Mouse (Mus musculus) lung, postnatal 36 days (tissue): ENCODE data around the gene Dapk3.
A peak's percentile ranks its signal among the peaks of the same experiment; 100 is the strongest.
"Not testable (repeated sequence)": the region's sequence is repeated elsewhere in the genome, so short reads cannot be mapped to it uniquely, and the experiment has no call there.

Source experiments
- DNase-seq: peaks from one replicate; pipeline ENCODE4 v3.0.0; 2022; ENCODE audit warnings: mixed read lengths

Gene Dapk3

DNA sequence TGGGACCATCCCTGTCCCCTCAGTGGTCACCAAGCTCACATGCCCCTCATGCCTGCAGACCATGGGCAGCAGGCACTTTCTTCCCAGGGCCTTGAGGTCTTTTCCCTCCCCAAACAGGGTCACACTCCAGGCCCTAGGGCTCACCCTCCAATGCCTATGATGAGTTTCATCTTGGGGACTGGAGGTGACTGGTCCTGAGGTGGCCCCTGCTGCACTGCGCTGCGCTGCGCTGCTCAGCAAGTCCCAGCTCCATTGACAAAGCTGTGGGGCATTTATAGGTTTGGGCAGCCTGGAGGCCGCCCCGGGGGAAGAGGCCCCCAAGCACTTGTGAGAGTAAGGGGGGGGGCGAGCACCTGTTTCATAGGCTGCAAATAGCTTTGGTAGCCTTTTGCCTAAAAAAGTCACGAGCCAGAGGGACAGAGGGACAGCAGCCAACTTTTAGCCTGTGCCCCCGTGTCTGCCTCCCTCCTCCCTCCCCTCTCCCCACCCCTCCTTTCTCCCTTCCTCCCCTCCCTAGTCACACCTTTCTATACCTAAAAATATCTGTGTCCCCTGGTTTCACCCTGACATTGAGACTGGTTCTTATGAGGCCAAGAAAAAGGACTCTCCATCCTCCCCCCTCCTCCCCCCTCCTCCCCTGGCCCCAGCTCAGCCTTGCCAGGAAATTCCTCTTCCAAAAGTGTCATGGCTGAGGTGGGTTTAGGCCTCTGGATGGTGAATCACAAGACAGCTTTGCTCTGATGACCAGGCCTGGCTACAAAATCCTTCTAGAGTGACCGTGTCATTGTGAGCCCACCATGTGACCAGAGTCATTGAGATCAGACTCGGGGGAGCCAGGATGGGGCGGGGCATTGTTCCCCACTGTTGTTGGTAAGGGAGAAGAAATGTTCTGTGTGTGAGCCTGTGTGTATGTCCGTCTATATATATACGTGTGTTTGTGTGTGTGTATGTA, 19.3 kb downstream of the Dapk3 start, which contains the start of gene Nmrk2:
TSS of gene Nmrk2 (minus strand) at position 245 of the 952 bp plus-strand sequence.
- DNase-seq, result no peak

GRCm38 (mm10) chr10:81202978-81203720, 20.3 kb downstream of the Dapk3 start:
- no peak for DNase-seq

DNA sequence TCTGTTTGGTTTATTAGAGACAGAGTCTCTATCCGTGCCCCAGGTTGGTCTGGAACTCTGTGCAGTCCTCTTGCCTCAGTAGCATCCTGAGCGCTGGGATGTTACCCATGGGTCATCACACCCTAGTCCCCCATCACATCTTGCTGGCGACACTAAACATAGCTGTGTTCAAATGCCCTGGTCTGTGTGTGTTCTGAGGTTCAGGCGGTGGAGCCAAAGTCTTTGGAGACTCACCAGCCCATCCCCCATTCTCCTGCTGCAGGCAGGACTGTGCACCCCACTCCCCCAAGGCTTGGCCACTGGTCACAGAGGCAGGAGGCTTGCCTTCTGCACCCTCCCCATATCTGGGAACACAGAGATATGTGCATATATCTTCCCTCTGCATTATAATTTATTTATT, 21.3 kb downstream of the Dapk3 start:
- DNase-seq, result no peak

DNA sequence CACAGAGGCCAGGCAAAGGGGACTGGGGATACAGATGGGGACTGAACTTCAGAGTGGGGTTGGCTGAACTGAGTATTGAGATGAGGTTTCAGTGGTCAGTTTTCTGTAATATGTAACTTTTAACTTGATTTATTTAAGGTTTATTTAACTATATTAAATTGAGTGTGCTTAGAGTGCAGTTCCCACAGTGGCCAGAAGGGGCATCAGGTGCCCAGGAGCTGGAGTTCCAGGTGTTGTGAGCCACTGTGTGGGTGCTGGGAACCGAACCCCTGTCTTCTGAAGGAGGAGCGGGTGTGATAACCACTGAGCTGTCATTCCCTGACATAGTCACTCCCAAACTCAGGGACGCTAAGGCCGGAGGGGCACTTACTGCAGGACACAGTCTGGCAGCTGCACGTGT, 27.3 kb downstream of the Dapk3 start:
- DNase-seq, result no peak

DNA sequence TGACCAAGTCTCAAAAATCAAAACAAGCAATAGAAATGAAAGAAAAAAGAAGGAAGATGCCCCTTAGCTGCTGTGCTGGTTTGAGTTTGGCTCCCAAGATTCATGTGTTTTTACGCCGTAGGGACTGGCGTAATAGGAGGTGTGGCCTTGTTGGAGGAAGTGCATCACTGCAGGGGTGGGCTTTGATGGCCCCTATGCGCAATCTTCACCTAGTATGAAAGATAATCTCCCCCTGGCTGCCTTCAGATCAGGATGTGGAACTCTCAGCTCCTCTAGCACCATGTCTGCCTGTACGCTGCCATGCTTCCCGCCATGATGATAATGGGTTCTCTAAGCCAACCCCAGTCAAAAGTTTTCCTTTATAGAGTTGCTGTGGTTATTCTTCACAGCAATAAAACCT, 33.5 kb downstream of the Dapk3 start:
- no peak for DNase-seq

DNA sequence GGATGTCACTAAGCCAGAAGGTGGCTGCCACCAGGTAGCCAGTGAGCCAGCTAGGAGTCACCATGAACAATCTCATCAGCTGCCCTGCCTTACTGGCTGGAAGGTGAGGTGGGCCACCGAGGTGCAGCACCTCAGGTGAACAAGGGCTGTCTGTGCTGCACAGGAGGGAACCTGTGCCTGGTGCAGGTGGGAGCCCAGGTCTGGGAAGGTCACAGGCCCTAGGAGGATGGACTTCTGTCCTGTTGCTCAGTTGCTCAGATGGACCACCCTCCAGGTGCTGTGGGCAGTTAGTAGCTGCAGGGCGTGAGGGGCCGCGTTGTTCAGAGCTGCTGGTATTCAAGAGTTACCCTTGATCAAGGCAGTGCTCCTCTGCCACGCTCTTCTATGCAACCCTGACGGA, 34.0 kb downstream of the Dapk3 start:
- DNase-seq, result no peak

DNA sequence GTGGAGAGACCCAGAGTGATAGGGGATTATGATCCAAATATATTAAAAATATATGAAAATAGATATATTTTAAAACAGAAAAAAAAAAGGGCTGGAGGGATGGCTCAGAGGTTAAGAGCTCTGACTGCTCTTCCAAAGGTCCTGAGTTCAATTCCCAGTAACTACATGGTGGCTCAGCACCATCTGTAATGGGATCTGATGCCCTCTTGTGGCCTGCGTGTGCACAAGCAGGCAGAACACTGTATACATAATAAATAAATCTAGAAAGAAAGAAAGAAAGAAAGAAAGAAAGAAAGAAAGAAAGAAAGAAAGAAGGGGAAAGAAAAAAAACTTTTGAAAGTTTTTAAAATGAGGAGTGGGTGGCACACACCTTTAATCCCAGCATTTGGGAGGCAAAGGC, 34.5 kb downstream of the Dapk3 start:
- peak; percentile 54 for DNase-seq

DNA sequence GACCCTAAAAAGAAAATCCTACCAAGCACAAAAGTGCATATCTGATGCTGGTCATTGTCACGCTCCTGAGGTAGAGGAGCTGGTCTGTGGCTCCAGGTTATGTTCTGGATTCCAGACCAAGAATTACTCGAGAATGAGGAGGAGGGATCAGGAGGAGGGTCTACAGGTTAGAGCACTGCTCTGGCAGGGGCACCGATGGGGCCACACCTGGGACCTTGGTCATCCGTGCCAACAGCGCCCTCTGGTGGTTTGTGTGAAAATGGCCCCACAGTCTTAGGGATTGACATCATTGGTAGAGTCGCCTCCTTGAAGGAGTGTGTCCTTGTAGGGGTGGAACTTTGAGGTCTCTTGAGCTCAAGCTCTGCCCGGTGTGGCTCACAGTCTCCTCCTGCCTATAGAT, 35.2 kb downstream of the Dapk3 start:
- peak; percentile 85 for DNase-seq

DNA sequence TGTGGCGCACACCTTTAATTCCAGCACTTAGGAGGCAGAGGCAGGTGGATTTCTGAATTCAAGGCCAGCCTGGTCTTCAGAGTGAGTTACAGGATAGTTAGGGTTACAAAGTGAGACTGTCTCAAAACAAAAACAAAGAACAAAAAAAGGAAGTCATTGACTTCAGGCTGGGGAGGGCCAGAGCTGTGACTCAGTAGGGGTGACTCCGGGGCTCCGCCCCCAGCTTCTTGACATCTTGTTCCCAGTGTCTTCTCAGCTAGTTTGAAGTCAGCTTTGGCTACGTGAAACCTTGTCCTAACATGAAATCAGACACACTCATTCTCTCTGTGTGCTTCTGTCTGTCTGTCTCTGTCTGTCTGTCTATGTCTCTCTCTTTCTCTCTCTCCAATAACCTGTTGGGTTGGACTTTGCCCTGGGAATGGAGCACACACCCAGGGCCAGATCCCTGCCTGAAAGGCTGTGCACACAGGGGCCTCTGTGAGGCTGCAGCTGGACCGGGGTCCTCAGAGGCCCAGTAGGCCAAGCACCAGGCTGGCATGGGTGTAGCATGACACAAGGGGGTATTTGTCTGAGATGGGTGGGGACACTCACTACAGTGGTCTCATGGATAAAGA, 38.7 kb downstream of the Dapk3 start:
- DNase-seq, result peak; percentile 30

- DNase-seq, result not testable (repeated sequence)
Measured at GRCm38 (mm10) chr10:81223731-81224130, 40.9 kb downstream of the Dapk3 start.

- DNase-seq, result no peak
Measured at GRCm38 (mm10) chr10:81229735-81230437, 47.1 kb downstream of the Dapk3 start.

- no peak for DNase-seq
Measured at GRCm38 (mm10) chr10:81230438-81231332, 47.9 kb downstream of the Dapk3 start, which contains the start of gene Atcay. Gene Atcay (minus strand): TSS chr10:81230833.

GRCm38 (mm10) chr10:81231436-81231835, 48.6 kb downstream of the Dapk3 start:
- DNase-seq, result no peak

- peak; percentile 94 for DNase-seq
Measured at GRCm38 (mm10) chr10:81232580-81233225, 49.9 kb downstream of the Dapk3 start, which contains the start of gene Zfr2. Gene Zfr2 (plus strand): TSS chr10:81233155.

DNA sequence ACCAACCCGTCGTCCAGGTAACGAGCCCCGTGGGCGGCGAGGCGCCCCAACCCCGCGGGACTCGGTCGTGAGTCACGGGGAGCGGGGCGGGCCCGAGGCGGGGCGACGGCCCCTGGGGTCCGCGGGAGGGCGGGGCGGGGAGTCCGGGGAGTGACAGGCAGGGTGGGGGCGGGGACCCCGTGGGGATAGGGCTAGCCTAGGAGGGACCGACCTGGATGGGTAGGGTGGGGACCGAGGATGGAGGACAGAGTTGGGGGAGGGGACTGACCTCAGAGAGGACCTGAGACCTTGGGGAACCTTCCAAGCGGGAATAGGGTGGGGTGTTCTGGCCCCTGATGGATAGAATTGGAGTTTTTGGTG, 50.4 kb downstream of the Dapk3 start:
- DNase-seq, result no peak

DNA sequence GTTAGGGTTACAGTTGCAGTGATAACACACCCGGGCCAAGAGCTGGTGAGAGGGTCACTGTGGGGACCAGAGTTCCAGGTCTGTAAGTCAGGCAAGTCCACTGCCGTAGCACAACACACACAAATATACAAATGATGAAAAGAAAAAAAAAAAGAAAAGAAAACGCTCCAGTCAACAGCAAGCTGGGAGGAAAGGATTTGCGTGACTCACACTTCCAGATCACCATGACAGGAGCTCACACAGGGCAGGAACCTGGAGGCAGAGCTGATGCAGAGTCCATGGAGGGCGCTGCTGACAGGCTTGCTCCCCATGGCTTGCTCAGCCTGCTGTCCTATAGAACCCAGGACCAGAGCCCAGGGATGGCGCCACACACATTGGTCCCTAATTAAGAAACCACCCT, 51.4 kb downstream of the Dapk3 start:
- DNase-seq, result no peak

GRCm38 (mm10) chr10:81236471-81237268, 53.9 kb downstream of the Dapk3 start:
- DNase-seq, result no peak

GRCm38 (mm10) chr10:81238618-81239017, 55.8 kb downstream of the Dapk3 start:
- no peak for DNase-seq

DNA sequence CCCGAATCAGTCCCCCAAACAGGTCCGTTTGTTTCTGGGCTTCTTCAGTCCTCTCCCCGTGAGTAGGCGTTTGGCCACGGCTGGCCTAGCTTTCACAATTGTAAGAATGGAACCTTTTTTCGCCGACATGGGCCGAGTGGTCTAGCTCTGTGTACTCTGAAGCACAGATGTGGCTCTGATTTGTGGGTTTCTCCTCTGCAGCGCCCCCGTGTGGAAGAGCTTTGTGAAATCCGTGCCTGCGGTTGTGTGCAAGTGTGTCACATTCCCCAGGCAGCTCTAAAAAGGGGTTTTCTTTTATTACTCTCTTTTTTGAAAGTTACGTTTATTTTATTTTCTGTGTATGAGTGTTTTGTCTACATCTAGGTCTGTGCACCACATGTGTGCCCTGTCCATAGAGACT, 58.1 kb downstream of the Dapk3 start:
- peak; percentile 75 for DNase-seq

GRCm38 (mm10) chr10:81242021-81242420, 59.2 kb downstream of the Dapk3 start:
- DNase-seq, result no peak
